Mouse (Mus musculus) liver, embryonic 18 days (tissue): ENCODE data around the gene Efhc2. TPM values are rescaled to one million over a fixed set of nuclear protein-coding genes. Genes with fewer than 3 reads are reported as not detected.

Experiments used
- polyA plus RNA-seq: library from polyadenylated mRNA; depleted of rRNA; stranded (reverse); fragments of >200 nt; gene quantifications from 2 replicates; pipeline ENCODE4 v1.2.3, GENCODE M21; 2012; rRNA removed

Gene Efhc2
- 0.02 TPM in 2 replicates for polyA plus RNA-seq

GRCm38 (mm10) chrX:17319126-17319583, at the start of gene Efhc2:
Gene Efhc2, minus strand, starts transcription at chrX:17319368.

